Mouse (Mus musculus): Measurements from ENCODE around the gene Ptger2. TPM values are rescaled to one million over a fixed set of nuclear protein-coding genes. Genes with fewer than 3 reads are reported as not detected.

Ptger2 gene
- polyA plus RNA-seq, 1 experiment from 2014 or later: 0.11 TPM

MicroRNAs within 50 kb of the gene (microRNA counts, 519-probe panel; counts per million panel counts)
- microRNA mmu-miR-327: 171 counts per million, percentile 57 among the panel's probes with 10 or more counts

Small RNA genes lying within 50 kb of the gene (microRNA-seq; reads per million reads assigned to microRNA genes)
- gene Mir327: not detected

Other genes with a start within 250 kb of the Ptger2 start
- gene Gm8267, start 237.9 kb upstream of the Ptger2 start, polyA plus RNA-seq (2014; fragmentation: Nextera tagmentation; extraction: Ambion mirVana): not detected in 2 replicates
- gene Ptgdr, start 128.8 kb upstream of the Ptger2 start, polyA plus RNA-seq (2014; fragmentation: Nextera tagmentation; extraction: Ambion mirVana): 0.08 and 0.09 TPM in 2 replicates
- gene Gpr137c, start 231.5 kb downstream of the Ptger2 start, polyA plus RNA-seq (2014; fragmentation: Nextera tagmentation; extraction: Ambion mirVana): 6.3 and 7.5 TPM in 2 replicates
- gene Txndc16, start 232.1 kb downstream of the Ptger2 start, polyA plus RNA-seq (2014; fragmentation: Nextera tagmentation; extraction: Ambion mirVana): 24.5 and 25.6 TPM in 2 replicates

Data from neural tube, embryonic 11.5 days (tissue).